Mouse (Mus musculus) limb, embryonic 11.5 days (tissue): ENCODE measurements around the gene Anxa11. TPM values are rescaled to one million over a fixed set of nuclear protein-coding genes. Genes with fewer than 3 reads are reported as not detected.
A peak's percentile ranks its signal among the peaks of the same experiment; 100 is the strongest.
"Not testable (repeated sequence)": the region's sequence is repeated elsewhere in the genome, so short reads cannot be mapped to it uniquely, and the experiment has no call there.

Experiments used
- ATAC-seq: fragments of 200-750 bp; cut with Nextera tagmentation; 2 replicates; pipeline ENCODE4 v1.8.0; 2017; ENCODE audit warnings: low read depth; ENCODE audit not compliant: insufficient number of reproducible peaks, low FRiP score, low TSS enrichment
- DNase-seq: peaks from one replicate; pipeline ENCODE4 v3.0.0-alpha.2; 2015; ENCODE audit warnings: low spot score
- H3K27ac ChIP-seq: fragments of 300-500 bp; sonication (generic); replicated peaks from 2 replicates; pipeline ENCODE4 v1.5.1; 2014; ENCODE audit warnings: low read depth, mild to moderate bottlenecking, low read length
- H3K27me3 ChIP-seq: fragments of 300-500 bp; sonication (generic); 2 replicates; pipeline ENCODE4 v1.6.1; 2014; ENCODE audit warnings: mild to moderate bottlenecking, low read length, mixed read lengths; ENCODE audit not compliant: control insufficient read depth, insufficient read depth
- H3K36me3 ChIP-seq: fragments of 300-500 bp; sonication (generic); 2 replicates; pipeline ENCODE4 v1.6.1; 2014; ENCODE audit warnings: mild to moderate bottlenecking, low read length, moderate library complexity, mixed read lengths; ENCODE audit not compliant: control insufficient read depth, insufficient read depth
- H3K4me1 ChIP-seq: fragments of 300-500 bp; sonication (generic); 2 replicates; pipeline ENCODE4 v1.6.1; 2014; ENCODE audit warnings: low read length, mixed read lengths; ENCODE audit not compliant: control insufficient read depth, insufficient read depth
- H3K4me2 ChIP-seq: fragments of 300-500 bp; sonication (generic); 2 replicates; pipeline ENCODE4 v1.6.1; 2014; ENCODE audit warnings: low read depth, mild to moderate bottlenecking, moderate library complexity; ENCODE audit not compliant: severe bottlenecking
- H3K4me3 ChIP-seq: fragments of 300-500 bp; sonication (generic); 2 replicates; pipeline ENCODE4 v1.5.1; 2014; ENCODE audit warnings: low read depth, low read length
- H3K9ac ChIP-seq: fragments of 300-500 bp; sonication (generic); 2 replicates; pipeline ENCODE4 v1.6.1; 2014; ENCODE audit warnings: mild to moderate bottlenecking, low read length
- H3K9me3 ChIP-seq: fragments of 300-500 bp; sonication (generic); 2 replicates; pipeline ENCODE4 v1.6.1; 2016; ENCODE audit warnings: low read length; ENCODE audit not compliant: control insufficient read depth
- WGBS: fragments of 180-500 bp; shearing (Covaris S2); extraction: QIAGEN DNeasy Blood & Tissue Kit; methylation state at CpG from one replicate; pipeline ENCODE4 v1.1.7; 2014; 5-methylcytosine and 5-hydroxymethylcytosine counted together
- polyA plus RNA-seq: library from polyadenylated mRNA; unstranded; fragments of >200 nt; fragmentation: Nextera tagmentation; extraction: Ambion mirVana; gene quantifications from 2 replicates; pipeline ENCODE4 v1.2.1, GENCODE M21; 2014

The Anxa11 gene
- polyA plus RNA-seq, 1 experiment from 2014 or later, result 5.0 TPM

- DNase-seq (no peak), ATAC-seq (no peak)
- H3K9me3 ChIP-seq, result no peaks in the 10 kb centered on the region
- WGBS, result 54% methylated on average over 7 of the region's 7 CpGs
- H3K36me3 ChIP-seq, result no peaks in the 10 kb centered on the region
- no peaks in the 10 kb centered on the region for H3K27me3 ChIP-seq
- no peak overlapping the region for H3K27ac ChIP-seq
- peaks cover 10% of the 10 kb centered on the region; the same call in 1 of the 2 replicates for H3K4me1 ChIP-seq
- H3K9ac ChIP-seq, result no peak overlapping the region
- no peak overlapping the region for H3K4me2 ChIP-seq
- no peak overlapping the region for H3K4me3 ChIP-seq
These were observed 36.1 kb upstream of the Anxa11 start for GRCm38 (mm10) chr14:25805871-25806270.

DNA sequence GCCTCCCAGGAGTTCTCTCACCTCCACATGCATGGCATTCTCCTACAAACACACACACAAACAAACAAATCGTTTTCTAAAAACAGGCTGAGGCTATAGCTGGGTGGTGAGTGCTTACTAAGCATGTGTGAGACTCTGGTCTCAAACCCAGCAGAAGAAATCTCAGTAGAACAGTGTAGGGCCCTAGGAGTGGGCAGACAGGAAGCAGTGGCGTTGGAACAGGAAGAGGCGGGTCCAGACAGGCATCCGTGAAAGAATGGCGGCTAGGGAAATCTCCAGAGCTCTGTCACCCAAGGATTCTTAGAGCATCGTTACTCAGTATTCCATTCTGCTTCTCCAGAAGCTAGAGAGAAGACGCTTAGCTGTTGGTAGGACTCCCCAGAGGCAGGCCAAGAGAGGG is 35.4 kb upstream of the Anxa11 start:
- no peak for ATAC-seq
- Histone ChIP-seq H3K9me3 (no peaks in the 10 kb centered on the region), H3K27ac (no peak overlapping the region), H3K4me3 (no peak overlapping the region), H3K4me2 (no peak overlapping the region), H3K27me3 (no peaks in the 10 kb centered on the region), H3K9ac (no peak overlapping the region), H3K36me3 (no peaks in the 10 kb centered on the region), H3K4me1 (peaks cover 10% of the 10 kb centered on the region; the same call in 1 of the 2 replicates)
- 87% methylated on average over 7 of the region's 7 CpGs for WGBS
- DNase-seq, result no peak

DNA sequence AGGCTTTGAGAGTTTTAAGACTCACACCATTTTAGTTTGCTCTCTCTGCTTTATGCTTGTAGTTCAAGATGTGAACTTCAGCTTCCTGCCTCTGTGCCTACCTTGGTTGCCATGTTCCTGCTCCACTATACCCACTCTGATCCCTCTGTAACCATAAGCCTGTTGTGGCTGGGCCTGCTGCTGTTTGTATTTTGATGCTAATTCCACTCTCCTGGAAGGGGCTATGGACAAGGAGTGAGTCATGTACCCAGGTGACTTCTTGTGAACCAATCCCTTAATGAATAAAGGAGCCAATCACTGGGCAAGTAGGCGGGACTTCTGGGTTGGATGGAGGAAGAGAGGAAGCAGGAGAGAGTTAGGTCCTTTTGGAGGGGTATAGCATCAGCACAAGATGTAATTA is 30.9 kb upstream of the Anxa11 start:
- H3K9me3 ChIP-seq, H3K4me1 ChIP-seq, H3K36me3 ChIP-seq, ATAC-seq, H3K27ac ChIP-seq, H3K4me3 ChIP-seq, H3K9ac ChIP-seq, DNase-seq, H3K27me3 ChIP-seq, H3K4me2 ChIP-seq: not testable (repeated sequence)
- 64% methylated on average over 1 of the region's 1 CpGs for WGBS

GRCm38 (mm10) chr14:25814140-25814539 is 27.8 kb upstream of the Anxa11 start:
- no peaks in the 10 kb centered on the region for H3K27me3 ChIP-seq
- H3K4me3 ChIP-seq, result no peak overlapping the region
- no peaks in the 10 kb centered on the region for H3K36me3 ChIP-seq
- H3K4me2 ChIP-seq, result no peak overlapping the region
- ATAC-seq (no peak), DNase-seq (no peak)
- H3K9me3 ChIP-seq, result no peaks in the 10 kb centered on the region
- no peak overlapping the region for H3K9ac ChIP-seq
- no peaks in the 10 kb centered on the region for H3K4me1 ChIP-seq
- no peak overlapping the region for H3K27ac ChIP-seq

GRCm38 (mm10) chr14:25816416-25816815 is 25.5 kb upstream of the Anxa11 start:
- WGBS, result 4% methylated on average over 9 of the region's 9 CpGs
- no peaks in the 10 kb centered on the region for H3K27me3 ChIP-seq
- no peaks in the 10 kb centered on the region for H3K36me3 ChIP-seq
- no peak overlapping the region for H3K9ac ChIP-seq
- no peak overlapping the region for H3K27ac ChIP-seq
- peak; percentile 81 for DNase-seq
- no peak overlapping the region for H3K4me2 ChIP-seq
- no peaks in the 10 kb centered on the region for H3K9me3 ChIP-seq
- no peak for ATAC-seq
- H3K4me1 ChIP-seq, result no peaks in the 10 kb centered on the region
- no peak overlapping the region for H3K4me3 ChIP-seq

GRCm38 (mm10) chr14:25822584-25822983 is 19.4 kb upstream of the Anxa11 start:
- Histone ChIP-seq H3K4me3 (no peak overlapping the region), H3K27me3 (no peaks in the 10 kb centered on the region), H3K27ac (no peak overlapping the region), H3K9ac (no peak overlapping the region), H3K9me3 (no peaks in the 10 kb centered on the region), H3K4me1 (no peaks in the 10 kb centered on the region), H3K36me3 (no peaks in the 10 kb centered on the region), H3K4me2 (no peak overlapping the region)
- 83% methylated on average over 1 of the region's 1 CpGs for WGBS
- ATAC-seq, result no peak
- DNase-seq, result no peak

- no peak for ATAC-seq
- Histone ChIP-seq H3K36me3 (no peaks in the 10 kb centered on the region), H3K4me2 (no peak overlapping the region), H3K9ac (no peak overlapping the region), H3K4me1 (no peaks in the 10 kb centered on the region), H3K27ac (no peak overlapping the region), H3K27me3 (no peaks in the 10 kb centered on the region), H3K4me3 (no peak overlapping the region), H3K9me3 (no peaks in the 10 kb centered on the region)
- 55% methylated on average over 5 of the region's 5 CpGs for WGBS
- DNase-seq, result no peak
These were observed 17.0 kb upstream of the Anxa11 start for GRCm38 (mm10) chr14:25824995-25825394.

DNA sequence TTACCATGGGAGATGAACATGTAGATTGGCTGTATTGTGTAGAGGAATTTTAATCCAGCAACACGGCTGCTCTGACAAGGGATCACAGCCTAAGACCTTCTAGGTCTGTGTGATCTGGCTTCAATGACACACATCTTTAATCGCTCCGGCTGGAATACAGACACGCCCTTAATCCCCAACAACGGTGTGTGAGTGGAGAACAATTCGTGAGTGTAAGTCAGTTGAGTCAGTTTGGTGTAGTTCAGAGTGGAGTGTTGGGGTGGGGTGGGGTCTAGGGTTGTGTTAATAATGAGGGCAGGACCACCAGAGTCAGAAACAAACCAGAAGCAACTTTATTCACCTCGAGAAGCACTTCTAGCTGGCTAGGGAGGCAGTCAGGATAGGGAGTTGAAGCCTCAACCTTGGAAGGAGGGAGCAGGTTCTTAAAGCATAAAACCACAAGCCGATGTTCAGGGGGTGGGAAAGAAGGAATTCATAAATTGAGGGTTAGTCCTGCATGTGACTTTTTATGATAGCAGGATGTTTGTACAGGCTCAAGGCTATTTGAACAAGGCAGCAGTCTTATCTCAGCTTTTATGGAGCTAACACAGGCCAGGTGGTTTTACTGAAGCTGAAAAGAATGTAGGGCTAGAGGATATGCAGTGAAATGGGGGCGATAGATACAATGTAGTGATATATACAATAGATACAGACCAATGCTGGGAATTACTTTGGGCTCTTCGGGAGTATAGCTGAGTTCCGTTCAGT is 15.9 kb upstream of the Anxa11 start:
- Histone ChIP-seq H3K36me3 (no peaks in the 10 kb centered on the region), H3K27me3 (no peaks in the 10 kb centered on the region), H3K9ac (no peak overlapping the region), H3K9me3 (no peaks in the 10 kb centered on the region), H3K27ac (no peak overlapping the region), H3K4me1 (no peaks in the 10 kb centered on the region), H3K4me3 (no peak overlapping the region), H3K4me2 (no peak overlapping the region)
- DNase-seq, result no peak
- ATAC-seq, result no peak
- 90% methylated on average over 11 of the region's 11 CpGs for WGBS

GRCm38 (mm10) chr14:25826866-25827265 is 15.1 kb upstream of the Anxa11 start:
- Histone ChIP-seq H3K9me3 (no peaks in the 10 kb centered on the region), H3K4me1 (no peaks in the 10 kb centered on the region), H3K9ac (no peak overlapping the region), H3K4me2 (no peak overlapping the region), H3K27ac (no peak overlapping the region), H3K27me3 (no peaks in the 10 kb centered on the region), H3K36me3 (no peaks in the 10 kb centered on the region), H3K4me3 (no peak overlapping the region)
- DNase-seq, result no peak
- WGBS, result 89% methylated on average over 2 of the region's 2 CpGs
- no peak for ATAC-seq
